Mouse (Mus musculus) midbrain, embryonic 13.5 days (tissue): Measurements from ENCODE around the gene 4930562C15Rik. TPM values are rescaled to one million over a fixed set of nuclear protein-coding genes. Genes with fewer than 3 reads are reported as not detected.

Source experiments
- ATAC-seq: fragments of 200-750 bp; cut with Nextera tagmentation; 2 replicates; pipeline ENCODE4 v1.8.0; 2017; ENCODE audit warnings: mild to moderate bottlenecking, moderate TSS enrichment, moderate library complexity
- H3K27ac ChIP-seq: fragments of 300-500 bp; sonication (generic); 2 replicates; pipeline ENCODE4 v1.5.1; 2015; ENCODE audit warnings: inconsistent platforms, mild to moderate bottlenecking, moderate library complexity
- H3K27me3 ChIP-seq: fragments of 300-500 bp; sonication (generic); 2 replicates; pipeline ENCODE4 v1.6.1; 2015; ENCODE audit warnings: mild to moderate bottlenecking, inconsistent platforms
- H3K36me3 ChIP-seq: fragments of 300-500 bp; sonication (generic); 2 replicates; pipeline ENCODE4 v1.6.1; 2015; ENCODE audit warnings: mild to moderate bottlenecking, inconsistent platforms
- H3K4me1 ChIP-seq: fragments of 300-500 bp; sonication (generic); replicated peaks from 2 replicates; pipeline ENCODE4 v1.6.1; 2015; ENCODE audit warnings: inconsistent platforms
- H3K4me2 ChIP-seq: fragments of 300-500 bp; sonication (generic); replicated peaks from 2 replicates; pipeline ENCODE4 v1.6.1; 2015; ENCODE audit warnings: moderate library complexity, mild to moderate bottlenecking, inconsistent platforms
- H3K4me3 ChIP-seq: fragments of 300-500 bp; sonication (generic); replicated peaks from 2 replicates; pipeline ENCODE4 v1.5.1; 2015; ENCODE audit warnings: mild to moderate bottlenecking, inconsistent platforms
- H3K9ac ChIP-seq: fragments of 300-500 bp; sonication (generic); replicated peaks from 2 replicates; pipeline ENCODE4 v1.6.1; 2015; ENCODE audit warnings: mild to moderate bottlenecking, inconsistent platforms
- H3K9me3 ChIP-seq: fragments of 300-500 bp; sonication (generic); 2 replicates; pipeline ENCODE4 v1.6.1; 2016; ENCODE audit warnings: mild to moderate bottlenecking, inconsistent platforms
- WGBS: fragments of 180-500 bp; shearing (Covaris S2); methylation state at CpG from one replicate; pipeline ENCODE4 v1.1.7; 2015; 5-methylcytosine and 5-hydroxymethylcytosine counted together
- polyA plus RNA-seq: library from polyadenylated mRNA; unstranded; fragments of >200 nt; fragmentation: Nextera tagmentation; extraction: Ambion mirVana; gene quantifications from 2 replicates; pipeline ENCODE4 v1.2.1, GENCODE M21; 2015

The 4930562C15Rik gene
- polyA plus RNA-seq, 1 experiment from 2014 or later = 0.40 TPM

DNA sequence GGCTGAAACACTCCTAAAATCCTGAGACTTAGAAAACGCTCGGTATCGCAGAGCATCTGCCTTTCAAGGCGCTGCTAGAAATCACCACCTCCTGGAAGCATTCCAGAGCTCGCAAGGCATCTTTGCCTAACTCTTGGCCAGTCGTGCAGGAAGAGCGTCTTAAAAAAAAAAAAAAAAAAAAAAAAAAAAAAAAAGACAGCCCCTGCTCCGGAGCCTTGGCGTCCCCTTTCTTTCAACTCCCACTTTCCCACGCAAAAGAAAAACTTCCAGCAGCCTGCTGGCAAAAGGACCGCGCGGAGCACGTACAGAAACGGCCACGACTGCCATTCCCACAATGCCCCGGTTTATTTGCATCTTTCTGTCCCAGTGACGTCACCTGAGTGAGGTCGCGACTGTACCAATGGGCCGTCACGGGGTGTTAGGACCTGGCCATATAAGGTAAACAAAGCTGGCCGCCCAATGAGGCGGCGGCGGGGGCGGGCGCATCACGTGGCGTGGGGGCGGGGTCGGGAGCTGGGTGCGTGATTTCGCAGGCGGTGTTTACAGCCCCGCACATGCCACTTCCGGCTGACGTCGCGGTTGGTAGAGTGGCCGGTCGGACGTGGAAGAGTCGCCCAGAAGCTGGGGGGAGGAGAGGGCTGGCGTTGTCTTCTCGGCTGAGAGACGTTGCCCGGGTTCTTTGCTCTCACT, 45.1 kb downstream of the 4930562C15Rik start, which contains the start of gene Ubald1:
Gene Ubald1, minus strand, starts transcription at position 180 of the 690 bp plus-strand sequence.
- Histone ChIP-seq H3K4me3 (peak within 1 kb of the TSS; percentile 84), H3K9ac (peak within 1 kb of the TSS; percentile 86), H3K4me1 (peaks cover 46% of the 10 kb centered on the region), H3K4me2 (peak within 1 kb of the TSS; percentile 89), H3K9me3 (no peaks in the 10 kb centered on the region), H3K36me3 (peaks cover 15% of the 10 kb centered on the region), H3K27me3 (no peaks in the 10 kb centered on the region), H3K27ac (peak within 1 kb of the TSS; percentile 97)
- peak; percentile 82 for ATAC-seq
- WGBS = under 1% methylated on average over 48 of the region's 48 CpGs

- Histone ChIP-seq H3K9me3 (no peaks in the 10 kb centered on the region), H3K4me2 (peak overlapping the region; percentile 89), H3K36me3 (peaks cover 4% of the 10 kb centered on the region; the same call in 1 of the 2 replicates), H3K4me1 (peaks cover 42% of the 10 kb centered on the region), H3K27me3 (no peaks in the 10 kb centered on the region), H3K9ac (peak overlapping the region; percentile 85), H3K4me3 (peak overlapping the region; percentile 84), H3K27ac (peak overlapping the region; percentile 95)
- no peak for ATAC-seq
- 81% methylated on average over 10 of the region's 10 CpGs for WGBS
These were observed 46.5 kb downstream of the 4930562C15Rik start for GRCm38 (mm10) chr16:4881400-4882351.

- ATAC-seq = no peak
- Histone ChIP-seq H3K9me3 (no peaks in the 10 kb centered on the region), H3K4me1 (peaks cover 50% of the 10 kb centered on the region), H3K27ac (peak overlapping the region; percentile 90), H3K27me3 (no peaks in the 10 kb centered on the region), H3K9ac (no peak overlapping the region), H3K36me3 (no peaks in the 10 kb centered on the region), H3K4me2 (peak overlapping the region; percentile 86), H3K4me3 (no peak overlapping the region)
- 94% methylated on average over 10 of the region's 10 CpGs for WGBS
These were observed 49.7 kb downstream of the 4930562C15Rik start for GRCm38 (mm10) chr16:4884930-4885329.

DNA sequence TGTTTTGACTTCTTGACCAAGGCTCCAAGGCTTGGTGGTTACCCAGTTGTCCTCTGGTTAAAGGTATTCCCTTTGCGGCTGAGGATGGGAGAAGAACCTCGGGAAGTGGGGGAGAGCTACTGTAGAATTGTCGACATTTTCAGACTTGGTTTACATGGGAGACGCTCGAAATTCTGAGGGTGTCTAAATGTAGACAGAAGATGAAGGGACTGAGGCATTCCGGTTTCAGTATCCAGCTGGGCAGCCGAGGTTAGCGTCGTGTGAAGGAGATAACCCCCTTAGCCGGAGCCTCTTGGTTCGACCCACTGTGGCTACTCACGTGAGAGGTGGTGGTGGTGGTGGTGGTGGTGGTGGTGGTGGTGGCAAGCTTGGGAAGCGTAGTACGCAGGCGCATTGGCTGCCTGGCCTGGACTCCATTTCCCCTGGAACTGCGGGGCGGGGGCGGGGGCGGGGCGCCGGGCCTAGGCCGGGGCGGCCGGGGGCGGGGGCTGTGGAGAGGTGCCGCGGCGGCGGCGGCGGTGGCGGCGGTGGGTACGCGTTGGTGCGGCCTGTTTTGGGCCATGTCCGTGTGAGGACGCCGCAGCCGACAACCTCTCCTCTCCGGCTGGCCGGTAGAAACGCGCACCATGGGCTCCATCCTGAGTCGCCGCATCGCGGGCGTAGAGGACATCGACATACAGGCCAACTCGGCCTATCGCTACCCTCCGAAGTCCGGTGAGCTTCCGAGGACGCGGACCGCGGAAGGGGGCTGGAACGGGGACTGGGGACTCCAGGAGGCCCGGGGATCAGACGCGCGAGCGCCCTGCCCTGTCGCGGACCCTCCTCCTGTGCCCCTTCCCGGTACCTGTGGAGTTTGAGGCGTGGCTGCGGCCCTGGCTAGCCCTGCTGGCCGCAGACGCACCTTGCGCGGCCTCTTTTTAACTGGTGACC, 50.8 kb downstream of the 4930562C15Rik start, which contains the start of gene Mgrn1:
Gene Mgrn1, plus strand, starts transcription at position 490 of the 930 bp plus-strand sequence.
- peak within 1 kb of the TSS; percentile 95 for H3K9ac ChIP-seq
- H3K36me3 ChIP-seq = peaks cover under 1% of the 10 kb centered on the region; the same call in 1 of the 2 replicates
- H3K4me2 ChIP-seq = peak within 1 kb of the TSS; percentile 86
- H3K27ac ChIP-seq = peak within 1 kb of the TSS; percentile 90
- H3K27me3 ChIP-seq = no peaks in the 10 kb centered on the region
- H3K9me3 ChIP-seq = no peaks in the 10 kb centered on the region
- under 1% methylated on average over 60 of the region's 74 CpGs for WGBS
- peak; percentile 88 for ATAC-seq
- H3K4me1 ChIP-seq = peaks cover 47% of the 10 kb centered on the region
- peak within 1 kb of the TSS; percentile 96 for H3K4me3 ChIP-seq

DNA sequence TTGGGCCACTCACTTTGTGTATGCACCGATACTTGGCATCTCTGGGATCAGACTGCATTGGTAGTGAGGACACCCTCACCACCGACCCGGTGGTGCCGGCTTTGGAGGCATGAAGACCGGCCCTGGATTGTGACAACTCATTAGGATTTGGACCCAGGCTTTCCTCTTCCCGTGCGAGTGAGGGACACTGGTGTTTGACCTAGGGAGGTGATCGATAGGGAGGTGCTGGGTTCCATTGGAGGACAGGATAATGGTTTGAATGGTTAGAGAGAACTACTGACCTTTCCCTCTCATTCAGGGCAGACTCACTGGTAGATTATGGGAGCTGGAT, 51.4 kb downstream of the 4930562C15Rik start:
- H3K4me3 ChIP-seq = peak overlapping the region; percentile 96
- peaks cover 40% of the 10 kb centered on the region for H3K4me1 ChIP-seq
- H3K27ac ChIP-seq = peak overlapping the region; percentile 90
- H3K9me3 ChIP-seq = no peaks in the 10 kb centered on the region
- peaks cover 7% of the 10 kb centered on the region; the same call in 1 of the 2 replicates for H3K36me3 ChIP-seq
- H3K9ac ChIP-seq = peak overlapping the region; percentile 95
- H3K27me3 ChIP-seq = no peaks in the 10 kb centered on the region
- peak overlapping the region; percentile 86 for H3K4me2 ChIP-seq
- ATAC-seq = no peak; the same call in 1 of the 2 replicates
- WGBS = 1% methylated on average over 8 of the region's 8 CpGs

- 81% methylated on average over 4 of the region's 4 CpGs for WGBS
- no peaks in the 10 kb centered on the region for H3K27me3 ChIP-seq
- no peaks in the 10 kb centered on the region for H3K9me3 ChIP-seq
- H3K4me2 ChIP-seq = no peak overlapping the region
- no peak overlapping the region for H3K27ac ChIP-seq
- peaks cover 7% of the 10 kb centered on the region; the same call in 1 of the 2 replicates for H3K36me3 ChIP-seq
- no peak overlapping the region for H3K4me3 ChIP-seq
- peaks cover 32% of the 10 kb centered on the region for H3K4me1 ChIP-seq
- no peak for ATAC-seq
- no peak overlapping the region for H3K9ac ChIP-seq
These were observed 55.0 kb downstream of the 4930562C15Rik start for GRCm38 (mm10) chr16:4890201-4890709.

DNA sequence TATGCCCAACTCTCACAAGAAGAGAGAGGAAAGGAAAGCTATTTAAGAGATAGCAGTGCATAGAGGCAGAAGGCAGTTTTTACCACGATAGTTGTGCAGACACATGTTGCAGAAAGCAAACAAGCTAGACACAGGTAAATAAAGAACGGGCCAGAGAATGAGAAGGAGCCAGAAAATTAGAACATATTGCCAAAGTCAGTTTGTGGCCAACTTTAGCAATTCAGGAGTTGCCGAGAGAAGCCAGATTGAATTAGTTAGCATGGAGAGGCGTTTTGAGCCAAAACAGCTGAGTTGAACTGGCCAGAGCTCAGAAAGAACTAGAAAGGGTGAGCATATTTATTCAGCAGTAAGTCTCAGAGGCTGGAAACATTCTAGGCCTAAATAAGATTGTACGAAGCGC, 57.0 kb downstream of the 4930562C15Rik start:
- no peak overlapping the region for H3K4me2 ChIP-seq

GRCm38 (mm10) chr16:4894201-4894908, 59.1 kb downstream of the 4930562C15Rik start:
- ATAC-seq = no peak
- Histone ChIP-seq H3K4me2 (no peak overlapping the region), H3K27me3 (no peaks in the 10 kb centered on the region), H3K9me3 (no peaks in the 10 kb centered on the region), H3K27ac (no peak overlapping the region), H3K36me3 (peaks cover 7% of the 10 kb centered on the region; the same call in 1 of the 2 replicates), H3K4me3 (no peak overlapping the region), H3K9ac (no peak overlapping the region), H3K4me1 (0 out of 2 replicates have a peak, but pooled peaks cover 4% of the 10 kb centered on the region)
- 85% methylated on average over 7 of the region's 7 CpGs for WGBS

More for the DNA sequence above, 57.0 kb downstream of the 4930562C15Rik start:
- Histone ChIP-seq H3K27ac (no peak overlapping the region), H3K9ac (no peak overlapping the region), H3K27me3 (no peaks in the 10 kb centered on the region), H3K4me1 (peaks cover 23% of the 10 kb centered on the region), H3K36me3 (peaks cover 7% of the 10 kb centered on the region; the same call in 1 of the 2 replicates), H3K9me3 (no peaks in the 10 kb centered on the region), H3K4me3 (no peak overlapping the region)
- ATAC-seq = no peak
- WGBS = 94% methylated on average over 6 of the region's 6 CpGs

DNA sequence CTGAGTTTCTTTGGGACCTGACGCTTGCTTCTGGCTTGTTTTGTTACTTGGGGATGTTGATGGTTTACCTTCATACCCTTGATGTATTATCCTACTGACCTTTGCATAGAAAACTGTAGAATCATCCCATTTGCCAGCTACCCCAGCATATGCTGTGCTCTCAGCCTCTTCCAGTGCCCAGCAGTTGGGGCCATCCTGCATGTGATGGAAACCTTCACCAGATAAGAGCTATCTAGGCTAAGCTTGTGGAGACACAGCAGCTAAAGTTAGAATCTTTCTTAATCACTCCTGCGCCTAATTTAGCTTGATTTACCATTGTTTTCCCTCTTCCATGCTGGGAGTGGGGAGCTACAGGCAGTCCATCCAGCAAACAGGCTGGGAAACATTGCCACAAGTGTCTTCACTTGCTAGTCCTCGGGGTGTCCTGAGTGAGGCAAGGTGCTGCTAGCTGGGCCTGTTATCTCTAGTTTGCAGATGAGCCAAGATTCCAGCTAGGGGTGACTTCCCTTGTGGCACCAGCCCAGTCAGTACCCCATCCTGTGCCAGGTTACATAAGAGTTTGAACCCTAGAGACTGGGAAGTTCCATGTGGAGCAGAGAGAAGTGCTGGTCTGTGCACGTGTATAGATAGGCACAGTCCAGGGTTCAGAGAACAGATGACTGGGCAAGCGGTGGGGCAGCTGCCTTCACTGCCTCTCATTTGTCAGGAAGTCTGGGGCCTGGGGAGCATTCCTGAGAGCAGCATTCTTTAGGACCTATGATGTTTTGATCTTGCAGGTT, 61.2 kb downstream of the 4930562C15Rik start:
- no peak for ATAC-seq
- WGBS = 79% methylated on average over 5 of the region's 5 CpGs
- no peak overlapping the region for H3K4me2 ChIP-seq
- H3K27ac ChIP-seq = no peak overlapping the region
- H3K9ac ChIP-seq = no peak overlapping the region
- H3K4me1 ChIP-seq = peaks cover 6% of the 10 kb centered on the region; the same call in 1 of the 2 replicates
- peaks cover 2% of the 10 kb centered on the region; the same call in 1 of the 2 replicates for H3K36me3 ChIP-seq
- no peak overlapping the region for H3K4me3 ChIP-seq
- no peaks in the 10 kb centered on the region for H3K27me3 ChIP-seq
- no peaks in the 10 kb centered on the region for H3K9me3 ChIP-seq

DNA sequence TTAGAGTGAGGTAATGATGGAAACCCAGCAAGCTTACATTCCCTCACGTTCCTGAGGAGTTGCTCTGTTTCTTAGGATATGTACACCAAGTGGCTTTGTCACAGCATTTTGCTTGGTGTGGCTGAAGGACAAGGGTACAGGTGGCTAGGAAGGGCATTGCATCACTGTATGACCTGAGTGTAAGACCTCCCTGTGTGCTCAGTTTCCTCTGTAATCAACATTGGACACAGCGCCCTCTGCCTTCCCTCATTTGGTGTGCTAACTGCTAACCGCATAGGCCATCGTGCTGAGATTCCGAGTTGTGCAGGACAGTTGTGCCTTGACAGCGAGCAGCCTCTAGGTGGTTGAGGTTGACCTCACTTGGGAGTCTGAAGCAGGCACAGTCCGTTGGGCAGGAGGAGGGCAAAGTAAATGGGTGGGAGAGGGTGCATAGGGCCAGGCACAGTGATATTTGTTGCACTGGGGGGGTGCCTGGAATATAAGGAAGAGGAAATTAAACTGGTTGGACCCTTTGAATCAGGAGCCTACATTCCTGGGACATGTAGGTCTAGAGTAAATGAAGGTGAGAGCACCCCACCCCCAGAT, 62.0 kb downstream of the 4930562C15Rik start:
- 49% methylated on average over 7 of the region's 7 CpGs for WGBS
- no peak overlapping the region for H3K9ac ChIP-seq
- no peaks in the 10 kb centered on the region for H3K36me3 ChIP-seq
- H3K4me2 ChIP-seq = no peak overlapping the region
- H3K4me3 ChIP-seq = no peak overlapping the region
- no peaks in the 10 kb centered on the region for H3K27me3 ChIP-seq
- H3K9me3 ChIP-seq = no peaks in the 10 kb centered on the region
- H3K4me1 ChIP-seq = peaks cover 10% of the 10 kb centered on the region; the same call in 1 of the 2 replicates
- no peak overlapping the region for H3K27ac ChIP-seq
- no peak for ATAC-seq
